Mouse (Mus musculus) gastrocnemius, postnatal 10 days (tissue): ENCODE measurements around the gene Zfp746. TPM values are rescaled to one million over a fixed set of nuclear protein-coding genes. Genes with fewer than 3 reads are reported as not detected.
"Not testable (repeated sequence)": the region's sequence is repeated elsewhere in the genome, so short reads cannot be mapped to it uniquely, and the experiment has no call there.

Experiments
- DNase-seq: peaks from one replicate; pipeline ENCODE4 v3.0.0; 2021; ENCODE audit warnings: mixed read lengths
- long read RNA-seq, 2 experiments: library from polyadenylated mRNA; stranded (forward); transcript quantifications; one replicate each; pipeline ENCODE4 v2.0.0; 2021
- total RNA-seq, 2 experiments: library from RNA; stranded (reverse); gene quantifications; 2 replicates each; pipeline ENCODE4 v1.2.3; 2021

The Zfp746 gene
- 10 to 100 TPM; 12.3 to 17.5 TPM for total RNA-seq
- long read RNA-seq, experiment 1, transcript Zfp746-201 (7 exons, 3,651 nt): minor isoform, 7 of 40 reads
- long read RNA-seq, experiment 1, transcript Zfp746-203 (7 exons, 3,648 nt): major isoform, 12 of 40 reads
- long read RNA-seq, experiment 1, partial matches to known transcripts: 6 of 40 reads
- long read RNA-seq, experiment 1, other reads (novel, unspliced or antisense): 15 of 40 reads
- long read RNA-seq, experiment 2, transcript Zfp746-203 (7 exons, 3,648 nt): major isoform, 16 of 36 reads
- long read RNA-seq, experiment 2, transcript Zfp746-201 (7 exons, 3,651 nt): minor isoform, 8 of 36 reads
- long read RNA-seq, experiment 2, partial matches to known transcripts: 1 of 36 reads
- long read RNA-seq, experiment 2, other reads (novel, unspliced or antisense): 11 of 36 reads

DNA sequence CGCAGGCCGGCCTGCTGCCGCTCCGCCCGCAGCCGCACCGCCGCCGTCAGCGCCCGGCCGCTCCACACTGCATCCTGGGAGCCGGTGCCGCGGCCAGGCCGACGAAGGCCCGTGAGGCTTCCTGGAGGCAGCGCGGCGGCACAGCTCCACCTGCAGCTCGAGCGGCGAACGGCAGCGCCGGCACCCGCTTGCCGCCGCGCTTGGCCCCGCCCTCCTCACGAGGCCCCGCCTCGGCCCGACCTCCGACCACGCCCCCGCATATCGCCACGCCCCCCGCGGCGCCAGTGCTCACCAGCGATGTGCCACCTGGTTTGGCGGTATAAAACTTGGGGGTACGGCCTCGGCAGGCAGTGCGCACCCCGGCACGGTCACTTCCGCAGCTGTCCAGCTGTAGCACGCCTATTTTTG, at the start of gene Zfp746:
Gene Zfp746 (minus strand): TSS at position 123 of the 408 bp plus-strand sequence.
- peak; percentile 97 for DNase-seq

- not testable (repeated sequence) for DNase-seq
These were observed 34.7 kb upstream of the Zfp746 start for GRCm38 (mm10) chr6:48121092-48121491.

- no peak for DNase-seq
These were observed 29.6 kb upstream of the Zfp746 start for GRCm38 (mm10) chr6:48116036-48116435.

- DNase-seq: no peak
These were observed 743 bp upstream of the Zfp746 start for GRCm38 (mm10) chr6:48086957-48087715.

DNA sequence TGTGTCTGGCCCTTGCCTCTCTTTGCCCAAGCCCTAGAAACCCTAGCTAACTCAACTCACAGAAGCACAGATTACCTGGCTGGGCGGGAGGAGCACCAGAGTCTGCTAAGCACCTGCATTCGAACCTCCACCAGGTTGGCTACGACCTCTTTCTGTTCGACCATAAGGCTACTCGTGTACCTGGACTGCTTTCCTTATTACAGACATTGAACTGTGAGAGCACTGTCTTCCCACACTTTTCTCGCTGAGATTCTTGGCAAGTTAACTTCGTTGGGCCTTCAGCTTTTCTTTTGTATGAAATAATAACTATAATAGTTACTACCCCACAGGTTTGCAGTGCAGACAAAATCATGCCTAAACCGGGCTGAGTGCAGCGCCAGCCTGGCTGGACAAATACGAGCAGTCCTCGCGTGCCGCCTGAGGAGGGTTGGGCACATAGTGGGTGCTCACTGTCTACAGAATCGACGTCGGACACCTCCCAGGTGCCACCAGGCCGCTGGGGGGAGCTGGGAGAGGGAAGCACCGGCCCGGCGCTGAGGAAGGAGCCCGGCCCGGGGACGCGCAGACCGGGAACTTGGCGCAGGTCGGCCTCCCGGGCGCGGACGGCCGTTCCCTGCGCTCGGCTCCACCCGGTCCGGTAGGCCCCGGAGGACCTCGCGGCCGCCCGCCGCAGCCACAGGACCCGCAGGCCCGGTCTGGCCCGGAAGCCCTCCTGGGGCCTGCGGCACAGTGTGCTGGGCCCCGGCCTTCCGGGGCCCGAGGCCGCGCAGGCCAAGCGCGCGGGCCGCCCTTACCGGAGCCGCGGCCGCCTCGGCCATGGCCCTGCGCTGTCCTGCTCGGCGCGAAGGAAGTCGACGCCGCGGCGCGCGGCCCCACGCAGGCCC, 630 bp downstream of the Zfp746 start:
- DNase-seq: peak; percentile 66

DNA sequence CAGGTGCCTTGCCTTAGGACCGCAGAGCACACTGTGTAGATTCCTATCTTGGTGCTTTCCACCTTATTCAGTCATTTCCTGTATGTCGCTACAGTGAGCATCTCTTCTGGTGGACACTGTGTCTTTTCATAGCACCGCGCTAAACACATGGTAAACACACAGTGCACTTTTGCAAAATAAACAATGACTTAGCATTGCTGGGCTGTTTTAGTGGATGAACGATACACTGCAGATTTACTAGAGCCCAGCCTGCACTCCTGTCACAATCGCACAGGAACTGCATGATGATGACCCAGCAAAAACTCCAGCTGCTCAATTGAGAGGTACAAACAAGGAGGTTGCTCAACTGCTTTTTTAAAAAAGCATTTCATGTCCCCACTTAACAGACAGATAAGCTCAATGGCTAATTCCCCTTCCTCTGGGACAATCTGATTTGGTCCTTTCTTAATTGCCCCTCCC, 2.6 kb downstream of the Zfp746 start:
- DNase-seq: no peak

DNA sequence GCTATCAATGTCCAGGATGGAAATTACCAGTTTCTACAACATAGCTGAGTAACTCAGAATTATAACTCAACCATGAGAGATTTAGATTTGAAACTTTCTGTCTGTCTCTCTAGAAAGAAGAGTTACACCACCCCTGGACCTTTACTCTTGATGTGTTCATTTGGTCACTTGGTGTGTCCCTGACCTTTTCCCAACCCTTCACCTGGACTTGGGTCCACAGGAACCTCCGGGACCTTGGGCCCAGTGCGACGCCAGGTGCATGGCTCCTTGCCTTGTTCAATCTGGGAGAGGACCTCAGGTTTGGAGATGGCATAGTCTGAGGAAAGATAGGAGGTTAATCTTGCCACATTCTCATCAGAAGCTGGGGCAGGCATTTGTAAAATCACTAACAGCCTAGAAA, 4.4 kb downstream of the Zfp746 start:
- no peak for DNase-seq

- no peak for DNase-seq
These were observed 5.4 kb downstream of the Zfp746 start for GRCm38 (mm10) chr6:48081021-48081420.

GRCm38 (mm10) chr6:48073316-48073715, 13.1 kb downstream of the Zfp746 start:
- DNase-seq: no peak

DNA sequence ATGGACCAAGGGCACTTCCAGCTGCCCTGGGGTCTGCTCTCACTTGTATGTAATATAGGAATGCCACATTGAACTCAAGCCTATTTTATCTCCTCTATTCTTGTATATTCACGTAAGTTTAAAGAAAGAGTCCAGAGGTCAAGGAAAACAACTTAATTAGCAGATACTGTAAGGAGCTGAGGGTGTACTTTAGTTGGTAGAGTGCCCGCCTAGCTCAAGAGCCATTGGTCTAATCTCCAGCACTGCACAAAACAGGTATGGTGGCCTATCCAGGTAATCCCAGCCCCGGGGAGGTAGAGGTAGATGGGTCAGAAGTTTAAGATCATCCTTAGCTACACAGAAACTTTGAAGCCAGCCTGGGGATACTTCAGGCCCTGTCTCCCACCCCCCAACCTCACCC, 18.9 kb downstream of the Zfp746 start:
- DNase-seq: no peak

DNA sequence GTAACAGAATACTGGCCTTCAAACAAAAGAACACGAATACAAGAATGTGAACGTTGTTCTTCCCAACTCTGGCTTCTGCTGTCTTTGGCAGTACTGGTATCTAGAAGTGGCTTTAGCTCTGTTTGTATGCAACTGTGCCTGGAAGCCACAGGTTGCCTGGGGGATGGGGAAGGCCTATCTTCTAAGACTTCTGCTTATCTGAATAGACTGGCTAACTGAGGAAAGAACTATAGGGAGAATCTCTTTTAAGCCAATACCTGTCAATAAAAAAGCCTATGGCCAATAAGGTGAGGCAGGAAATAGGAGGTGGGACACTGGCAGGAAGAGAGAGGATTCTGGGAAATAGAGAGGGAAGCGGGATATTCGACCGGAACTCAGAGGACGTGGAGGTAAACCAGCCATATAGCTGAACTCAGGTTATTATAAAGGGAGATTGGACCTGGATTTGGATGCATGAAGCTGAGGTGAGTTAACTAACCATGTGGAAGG, 20.8 kb downstream of the Zfp746 start:
- no peak for DNase-seq

- peak; percentile 12 for DNase-seq
These were observed 21.9 kb downstream of the Zfp746 start for GRCm38 (mm10) chr6:48064451-48064850.

GRCm38 (mm10) chr6:48063940-48064339, 22.5 kb downstream of the Zfp746 start:
- DNase-seq: no peak

DNA sequence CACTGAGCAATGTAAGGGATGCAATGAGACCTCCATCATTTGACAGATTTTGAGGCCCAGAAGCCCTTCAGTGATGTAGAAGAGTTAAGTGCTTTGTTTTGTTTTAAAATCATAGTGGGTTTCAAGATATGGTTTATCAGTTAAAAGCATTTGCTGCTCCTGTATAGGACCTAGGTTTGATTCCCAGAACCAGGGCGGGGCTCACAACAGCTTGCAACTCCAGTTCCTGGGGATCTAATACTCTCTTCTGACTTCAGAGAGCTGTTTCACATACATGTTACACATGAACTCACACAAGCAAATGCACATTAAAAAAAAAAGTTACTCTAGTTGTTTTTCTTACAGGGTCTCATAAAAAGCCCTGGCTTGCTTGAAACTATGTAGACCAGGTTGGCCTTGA, 25.5 kb downstream of the Zfp746 start:
- DNase-seq: no peak

- DNase-seq: no peak
These were observed 26.0 kb downstream of the Zfp746 start for GRCm38 (mm10) chr6:48060421-48060820.

DNA sequence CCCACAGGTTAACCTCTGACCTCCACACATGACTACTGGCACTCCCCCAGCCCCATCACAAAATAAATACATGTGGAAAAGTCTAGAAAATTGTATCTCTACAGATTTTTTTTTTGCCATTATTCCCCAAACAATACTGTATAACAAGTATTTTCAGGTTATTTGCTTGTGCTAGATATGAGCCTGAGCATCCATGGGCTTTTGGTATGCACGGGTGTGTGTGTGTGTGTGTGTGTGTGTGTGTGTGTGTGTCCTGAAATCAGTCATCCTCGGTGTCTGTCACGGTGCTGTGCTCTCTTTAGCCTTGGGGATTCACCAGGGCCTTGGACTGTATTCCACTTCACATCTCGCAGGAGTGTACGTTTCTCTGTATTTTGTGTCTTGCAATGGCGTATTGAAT, 34.3 kb downstream of the Zfp746 start:
- DNase-seq: no peak

DNA sequence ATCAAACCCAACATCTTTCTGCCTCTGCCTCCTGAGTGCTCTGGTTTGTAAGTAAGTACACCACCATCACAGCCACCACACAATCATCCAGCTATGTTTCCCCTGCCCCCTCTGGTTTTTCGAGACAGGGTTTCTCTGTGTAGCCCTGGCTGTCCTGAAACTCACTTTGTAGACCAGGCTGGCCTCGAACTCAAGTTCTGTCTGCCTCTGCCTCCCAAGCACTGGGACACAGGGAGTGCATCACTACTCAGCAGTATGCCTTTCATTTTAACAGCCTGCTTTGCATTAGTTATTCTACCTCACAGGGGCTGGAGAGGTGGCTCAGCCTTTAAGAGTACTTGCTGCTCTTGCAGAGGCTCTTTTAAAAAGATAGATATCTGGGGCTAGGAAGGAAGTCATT, 34.7 kb downstream of the Zfp746 start:
- DNase-seq: no peak

DNA sequence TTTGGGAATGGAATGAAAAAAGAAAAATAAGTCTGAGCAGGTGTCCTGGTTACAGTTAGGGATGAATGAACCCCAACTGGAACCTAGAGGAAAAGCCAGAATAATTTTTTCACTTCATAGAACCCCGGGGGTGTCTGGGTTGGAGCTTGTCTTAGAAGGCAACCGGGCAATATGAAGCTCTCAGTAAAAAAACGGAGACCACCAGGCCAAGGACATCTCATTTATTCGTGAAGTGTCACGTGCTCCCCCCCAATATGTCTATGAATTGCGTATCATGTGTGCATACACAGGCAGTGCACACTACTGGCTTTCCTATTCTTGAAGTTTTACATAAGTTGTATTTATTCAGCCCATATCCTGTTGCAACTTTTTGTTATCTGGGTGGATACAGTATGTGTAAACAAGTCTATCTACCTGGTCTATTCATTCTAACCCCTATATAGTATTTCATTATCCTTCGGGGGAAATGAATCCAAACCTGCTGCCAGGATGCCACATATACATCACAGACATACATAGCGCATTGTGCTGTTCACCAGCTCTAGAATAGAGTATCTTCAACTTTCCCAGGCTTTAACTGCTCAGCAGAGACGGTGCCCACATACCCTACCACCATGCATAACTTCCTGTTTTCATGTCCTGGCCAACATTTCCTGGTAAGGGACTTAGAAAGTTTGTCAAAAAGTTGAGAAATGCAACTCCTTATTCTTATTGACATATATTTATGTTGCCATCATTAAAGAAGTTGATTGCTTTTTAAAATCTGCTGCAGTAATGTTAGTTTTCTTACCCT, 36.9 kb downstream of the Zfp746 start:
- no peak for DNase-seq

GRCm38 (mm10) chr6:48048426-48049272, 37.7 kb downstream of the Zfp746 start, which contains the start of gene Zfp777:
Gene Zfp777, minus strand, starts transcription at chr6:48048911.
- DNase-seq: peak; percentile 82
